Mouse (Mus musculus) MEL (cell line): Measurements from ENCODE around the gene Cyp1a2. TPM values are rescaled to one million over a fixed set of nuclear protein-coding genes. Genes with fewer than 3 reads are reported as not detected.

ENCODE experiments used
- DNase-seq: peaks from one replicate; pipeline ENCODE4 v3.0.0; 2011; ENCODE audit warnings: low read depth, low spot score
- H3K27ac ChIP-seq: 2 replicates; pipeline ENCODE4 v1.5.1; 2012; ENCODE audit warnings: low read depth, mild to moderate bottlenecking, control low read depth, low read length, moderate library complexity; ENCODE audit not compliant: control insufficient read depth
- H3K27me3 ChIP-seq, 2 experiments: fragments of 150-350 bp in 1 of 2; sonication (generic) in 1 of 2; 2 replicates each; pipeline ENCODE4 v1.6.1; 2012; ENCODE audit warnings: low read length in 2 of 2, mild to moderate bottlenecking in 2 of 2, improper control_type of control experiment in 1 of 2, moderate library complexity in 1 of 2; ENCODE audit not compliant: insufficient read depth in 2 of 2, control insufficient read depth in 1 of 2
- H3K36me3 ChIP-seq, 2 experiments: 2 replicates each; pipeline ENCODE4 v1.6.1; 2012 to 2014; ENCODE audit warnings: low read length in 2 of 2, improper control_type of control experiment in 1 of 2, inconsistent platforms in 1 of 2, mild to moderate bottlenecking in 1 of 2; ENCODE audit not compliant: insufficient read depth in 2 of 2, control insufficient read depth in 1 of 2
- H3K4me1 ChIP-seq, 2 experiments: fragments of 150-350 bp in 1 of 2; sonication (generic) in 1 of 2; 2 replicates each; pipeline ENCODE4 v1.6.1; 2012; ENCODE audit warnings: low read length in 2 of 2, improper control_type of control experiment in 1 of 2, mild to moderate bottlenecking in 1 of 2; ENCODE audit not compliant: insufficient read depth in 2 of 2, control insufficient read depth in 1 of 2
- H3K4me3 ChIP-seq, 2 experiments: fragments of 150-350 bp in 1 of 2; sonication (generic) in 1 of 2; 2 replicates each; pipeline ENCODE4 v1.5.1; 2012; ENCODE audit warnings: low read depth in 2 of 2, low read length in 2 of 2, mild to moderate bottlenecking in 2 of 2, moderate library complexity in 2 of 2, control low read depth in 1 of 2, improper control_type of control experiment in 1 of 2; ENCODE audit not compliant: control insufficient read depth in 1 of 2, insufficient read depth in 1 of 2
- H3K79me2 ChIP-seq: 2 replicates; pipeline ENCODE4 v1.6.1; 2012; ENCODE audit warnings: mild to moderate bottlenecking, low read length, moderate library complexity; ENCODE audit not compliant: control insufficient read depth, poor library complexity, insufficient read depth
- H3K9ac ChIP-seq: 2 replicates; pipeline ENCODE4 v1.6.1; 2012; ENCODE audit warnings: low read depth, mild to moderate bottlenecking, control low read depth, low read length, moderate library complexity; ENCODE audit not compliant: control insufficient read depth, poor library complexity, severe bottlenecking
- H3K9me3 ChIP-seq: fragments of 150-350 bp; sonication (generic); replicated peaks from 2 replicates; pipeline ENCODE4 v1.6.1; 2012; ENCODE audit warnings: mild to moderate bottlenecking, low read length, improper control_type of control experiment, moderate library complexity; ENCODE audit not compliant: insufficient read depth
- CHD2 ChIP-seq: IDR thresholded peaks from 2 replicates; pipeline ENCODE4 v1.6.1; 2011; ENCODE audit warnings: low read length, improper control_type of control experiment
- CTCF ChIP-seq, 3 experiments: IDR thresholded peaks in 2 of 3; conservative IDR thresholded peaks in 1 of 3; 2 replicates each; pipeline ENCODE4 v1.5.1; 2011 to 2012; ENCODE audit warnings: low read length in 3 of 3, low read depth in 2 of 3, mild to moderate bottlenecking in 2 of 3, improper control_type of control experiment in 1 of 3, inconsistent platforms in 1 of 3, mixed read lengths in 1 of 3, moderate library complexity in 1 of 3; ENCODE audit not compliant: control insufficient read depth in 1 of 3, insufficient read depth in 1 of 3, poor library complexity in 1 of 3, severe bottlenecking in 1 of 3
- E2F4 ChIP-seq: IDR thresholded peaks from 2 replicates; pipeline ENCODE4 v1.6.1; 2011; ENCODE audit warnings: low read depth, low read length, improper control_type of control experiment, borderline replicate concordance
- ELF1 ChIP-seq: IDR thresholded peaks from 2 replicates; pipeline ENCODE4 v1.6.1; 2014; ENCODE audit warnings: low read depth, mild to moderate bottlenecking, inconsistent platforms, low read length, improper control_type of control experiment, moderate library complexity
- EP300 ChIP-seq, 2 experiments: IDR thresholded peaks; 2 replicates each; pipeline ENCODE4 v1.6.1; 2011; ENCODE audit warnings: improper control_type of control experiment in 2 of 2, low read length in 2 of 2, low read depth in 1 of 2, mild to moderate bottlenecking in 1 of 2
- ETS1 ChIP-seq: IDR thresholded peaks from 2 replicates; pipeline ENCODE4 v1.6.1; 2012; ENCODE audit warnings: low read depth, mild to moderate bottlenecking, inconsistent platforms, low read length, improper control_type of control experiment, moderate library complexity
- GATA1 ChIP-seq: IDR thresholded peaks from 2 replicates; pipeline ENCODE4 v1.6.1; 2011; ENCODE audit warnings: low read depth, low read length, improper control_type of control experiment
- HCFC1 ChIP-seq: IDR thresholded peaks from 2 replicates; pipeline ENCODE4 v1.6.1; 2012; ENCODE audit warnings: low read depth, mild to moderate bottlenecking, inconsistent platforms, low read length, improper control_type of control experiment, moderate library complexity
- KAT2A ChIP-seq: conservative IDR thresholded peaks from 2 replicates; pipeline ENCODE4 v1.6.1; 2012; ENCODE audit warnings: low read depth, low read length, improper control_type of control experiment, inconsistent platforms
- MAX ChIP-seq: IDR thresholded peaks from 2 replicates; pipeline ENCODE4 v1.6.1; 2011; ENCODE audit warnings: low read length, improper control_type of control experiment
- MAZ ChIP-seq: IDR thresholded peaks from 2 replicates; pipeline ENCODE4 v1.6.1; 2012; ENCODE audit warnings: low read depth, mild to moderate bottlenecking, inconsistent platforms, low read length, improper control_type of control experiment
- MXI1 ChIP-seq: IDR thresholded peaks from 2 replicates; pipeline ENCODE4 v1.6.1; 2011; ENCODE audit warnings: mild to moderate bottlenecking, low read depth, low read length, improper control_type of control experiment
- MYC ChIP-seq: IDR thresholded peaks from 2 replicates; pipeline ENCODE4 v1.6.1; 2011; ENCODE audit warnings: low read depth, mild to moderate bottlenecking, low read length, improper control_type of control experiment, moderate library complexity
- NELFE ChIP-seq: IDR thresholded peaks from 2 replicates; pipeline ENCODE4 v1.6.1; 2011; ENCODE audit warnings: low read depth, low read length, improper control_type of control experiment
- NRF1 ChIP-seq: IDR thresholded peaks from 2 replicates; pipeline ENCODE4 v1.6.1; 2014; ENCODE audit warnings: low read depth, mild to moderate bottlenecking, inconsistent platforms, low read length, improper control_type of control experiment, moderate library complexity; ENCODE audit not compliant: poor library complexity, insufficient read depth, severe bottlenecking
- POLR2A ChIP-seq, 2 experiments: IDR thresholded peaks; 2 replicates each; pipeline ENCODE4 v1.6.1; 2011 to 2012; ENCODE audit warnings: low read length in 2 of 2, mild to moderate bottlenecking in 2 of 2, control low read depth in 1 of 2, improper control_type of control experiment in 1 of 2, low read depth in 1 of 2, moderate library complexity in 1 of 2; ENCODE audit not compliant: control insufficient read depth in 1 of 2, insufficient read depth in 1 of 2, poor library complexity in 1 of 2
- SIN3A ChIP-seq: IDR thresholded peaks from 2 replicates; pipeline ENCODE4 v1.6.1; 2012; ENCODE audit warnings: low read length, improper control_type of control experiment, inconsistent platforms
- TAL1 ChIP-seq: IDR thresholded peaks from 2 replicates; pipeline ENCODE4 v1.6.1; 2012; ENCODE audit warnings: mild to moderate bottlenecking, inconsistent platforms, low read length, moderate library complexity, mixed read lengths
- TBP ChIP-seq: IDR thresholded peaks from 2 replicates; pipeline ENCODE4 v1.8.0; 2011; ENCODE audit warnings: low read depth, low read length, improper control_type of control experiment
- TCF12 ChIP-seq: IDR thresholded peaks from 2 replicates; pipeline ENCODE4 v1.6.1; 2014; ENCODE audit warnings: low read depth, mild to moderate bottlenecking, inconsistent platforms, low read length, improper control_type of control experiment, moderate library complexity
- UBTF ChIP-seq: IDR thresholded peaks from 2 replicates; pipeline ENCODE4 v1.6.1; 2012; ENCODE audit warnings: low read depth, mild to moderate bottlenecking, inconsistent platforms, low read length, improper control_type of control experiment, moderate library complexity, borderline replicate concordance; ENCODE audit not compliant: insufficient read depth
- USF1 ChIP-seq: IDR thresholded peaks from 2 replicates; pipeline ENCODE4 v1.6.1; 2014; ENCODE audit warnings: low read depth, mild to moderate bottlenecking, inconsistent platforms, low read length, improper control_type of control experiment, moderate library complexity
- ZNF384 ChIP-seq: IDR thresholded peaks from 2 replicates; pipeline ENCODE4 v1.6.1; 2012; ENCODE audit warnings: low read depth, mild to moderate bottlenecking, inconsistent platforms, low read length, improper control_type of control experiment
- polyA plus RNA-seq, 2 experiments: library from polyadenylated mRNA; stranded (reverse) in 1 of 2; unstranded in 1 of 2; fragments of >175 nt in 1 of 2; fragments of >200 nt in 1 of 2; gene quantifications; 2 replicates each; pipeline versions ENCODE4 v1.2.1 to v1.2.4; 2012; ENCODE audit warnings: low replicate concordance in 2 of 2, low read depth in 1 of 2; ENCODE audit not compliant: insufficient read length in 2 of 2, insufficient read depth in 1 of 2, missing spikeins in 1 of 2
- total RNA-seq: library from RNA; depleted of rRNA; stranded (reverse); fragments of 300-350 nt; gene quantifications from 2 replicates; pipeline ENCODE4 v1.2.3, GENCODE M21; 2012

Cyp1a2 gene
- total and polyA plus RNA-seq, 3 experiments, result not detected

DNA sequence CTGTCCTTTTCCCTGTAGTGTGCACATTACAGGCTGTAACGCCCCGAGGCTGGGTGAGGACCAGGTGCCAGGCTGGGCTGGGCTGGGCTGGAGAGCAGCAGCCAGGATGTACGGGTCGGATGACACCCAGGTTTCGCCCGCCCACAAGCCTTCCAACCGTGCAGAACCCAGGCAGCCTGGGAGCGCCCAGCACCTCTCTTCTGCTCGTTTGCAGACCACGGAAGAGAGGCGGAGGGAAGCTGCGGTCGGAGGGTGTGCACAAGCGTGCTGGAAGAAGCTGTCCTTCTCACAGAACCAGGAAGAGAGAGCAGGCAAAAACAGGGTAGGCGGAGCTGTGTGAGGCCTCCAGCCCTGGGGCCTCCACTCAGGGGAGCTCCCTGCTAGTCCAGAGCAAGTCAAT is 43.1 kb downstream of the Cyp1a2 start:
- Histone ChIP-seq H3K9ac (peak overlapping the region; percentile 49), H3K4me3 (peak overlapping the region in 1 of 2 experiments; percentile 9; a peak in 2 of 4 replicates), H3K36me3 (peaks cover 6 to 58% of the 10 kb centered on the region in 2 experiments), H3K27ac (peak overlapping the region; percentile 55), H3K79me2 (peaks cover 97% of the 10 kb centered on the region), H3K9me3 (no peaks in the 10 kb centered on the region), H3K4me1 (peaks cover 27 to 63% of the 10 kb centered on the region in 2 experiments), H3K27me3 (no peaks in the 10 kb centered on the region)
- TF ChIP-seq MXI1 (peak; percentile 89), NRF1 (0 out of 2 replicates have a peak, but pooled peaks have one; percentile 14), E2F4 (no peak), USF1 (no peak), MAX (peak; percentile 58), TCF12 (peak; percentile 45; the same call in 1 of the 2 replicates), ELF1 (peak; percentile 94), GATA1 (no peak), UBTF (peak; percentile 44; the same call in 1 of the 2 replicates), POLR2A (IDR thresholded peaks at IDR 0.05; ENCODE audit: control insufficient read depth in 1 of 2, insufficient read depth in 1 of 2, low read depth in 1 of 2, low read length in 2 of 2, poor library complexity in 1 of 2) (peak in 1 of 2 experiments; percentile 44; a peak in 1 of 4 replicates), MAZ (no peak), CTCF (IDR thresholded peaks at IDR 0.05 in 2 of 3, conservative IDR thresholded peaks at IDR 0.05 in 1 of 3; ENCODE audit: control insufficient read depth in 1 of 3, insufficient read depth in 1 of 3, low read depth in 2 of 3, low read length in 3 of 3, poor library complexity in 1 of 3, severe bottlenecking in 1 of 3) (no peak), ETS1 (peak; percentile 58; the same call in 1 of the 2 replicates), HCFC1 (peak; percentile 46; the same call in 1 of the 2 replicates), KAT2A (no peak), CHD2 (no peak), EP300 (IDR thresholded peaks at IDR 0.05; ENCODE audit: low read depth in 1 of 2, low read length in 2 of 2) (0 out of 4 replicates have a peak, but pooled peaks of 1 of the 2 experiments have one; percentile 28), TAL1 (no peak), MYC (0 out of 2 replicates have a peak, but pooled peaks have one; percentile 52), TBP (peak; percentile 64; the same call in 1 of the 2 replicates), NELFE (no peak), SIN3A (peak; percentile 86), ZNF384 (no peak)
- DNase-seq, result peak; percentile 93
